Mouse (Mus musculus): ENCODE measurements around the gene Ubac2.

GRCm38 (mm10) chr14:122064519-122064918 lies 186.1 kb downstream of the Ubac2 start:
- peak; percentile 95 for TF ChIP-seq CTCF (IDR thresholded peaks at IDR 0.05; ENCODE audit: low read depth, low read length)
- no peak for TF ChIP-seq GATA1 (IDR thresholded peaks at IDR 0.05; ENCODE audit: borderline replicate concordance, low read length)
- TF ChIP-seq TAL1 (conservative IDR thresholded peaks at IDR 0.05; ENCODE audit: low read depth, low read length) = no peak
